Mouse (Mus musculus): ENCODE results near the gene Asgr1.
"Not testable (repeated sequence)": the region's sequence is repeated elsewhere in the genome, so short reads cannot be mapped to it uniquely, and the experiment has no call there.

DNA sequence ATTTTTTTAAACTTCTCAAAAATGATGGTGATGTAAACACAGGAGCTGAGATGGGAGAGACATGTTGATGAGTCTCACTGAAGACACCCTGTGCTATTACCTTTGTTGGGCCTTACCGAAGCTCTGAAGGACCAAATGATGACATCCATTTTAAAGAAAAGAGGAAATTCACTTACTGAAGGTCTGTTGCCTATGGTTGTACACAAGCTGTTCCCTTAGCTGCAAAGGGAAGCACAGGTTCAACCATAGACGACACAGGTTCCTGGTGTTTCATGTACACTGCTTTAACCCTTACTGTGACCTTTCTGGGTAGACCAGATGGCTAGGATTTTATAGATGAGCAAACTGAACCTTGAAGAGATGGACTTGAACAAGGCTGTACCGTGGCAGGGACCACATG lies 16.7 kb downstream of the Asgr1 start:
- TF ChIP-seq CTCF (IDR thresholded peaks at IDR 0.05; ENCODE audit: borderline replicate concordance, extremely low read depth, insufficient read depth, insufficient read length); POLR2A (IDR thresholded peaks at IDR 0.05; ENCODE audit: borderline replicate concordance, extremely low read depth, insufficient read depth, insufficient read length, poor library complexity, severe bottlenecking): not testable (repeated sequence)

All from brain, embryonic 14.5 days (tissue).